Mouse (Mus musculus) intestine, postnatal 0 days (tissue): ENCODE measurements around the gene Ankdd1b. TPM values are rescaled to one million over a fixed set of nuclear protein-coding genes. Genes with fewer than 3 reads are reported as not detected.

ENCODE experiments used
- ATAC-seq: fragments of 200-750 bp; cut with Nextera tagmentation; 2 replicates; pipeline ENCODE4 v1.8.0; 2017; ENCODE audit warnings: mild to moderate bottlenecking, moderate TSS enrichment, moderate library complexity
- H3K27ac ChIP-seq: fragments of 300-500 bp; sonication (generic); 2 replicates; pipeline ENCODE4 v1.5.1; 2014; ENCODE audit warnings: mild to moderate bottlenecking, low read depth, low read length, moderate library complexity
- H3K27me3 ChIP-seq: fragments of 300-500 bp; sonication (generic); replicated peaks from 2 replicates; pipeline ENCODE4 v1.6.1; 2014; ENCODE audit warnings: low read length, mixed read lengths; ENCODE audit not compliant: control insufficient read depth, insufficient read depth
- H3K36me3 ChIP-seq: fragments of 300-500 bp; sonication (generic); 2 replicates; pipeline ENCODE4 v1.6.1; 2014; ENCODE audit warnings: mild to moderate bottlenecking, moderate library complexity; ENCODE audit not compliant: control insufficient read depth, insufficient read depth
- H3K4me1 ChIP-seq: fragments of 300-500 bp; sonication (generic); replicated peaks from 2 replicates; pipeline ENCODE4 v1.6.1; 2014; ENCODE audit warnings: antibody characterized with exemption, low read length, mixed read lengths; ENCODE audit not compliant: control insufficient read depth, insufficient read depth
- H3K4me2 ChIP-seq: fragments of 300-500 bp; sonication (generic); replicated peaks from 2 replicates; pipeline ENCODE4 v1.6.1; 2014; ENCODE audit warnings: low read depth, mild to moderate bottlenecking, moderate library complexity
- H3K4me3 ChIP-seq: fragments of 300-500 bp; sonication (generic); 2 replicates; pipeline ENCODE4 v1.5.1; 2014; ENCODE audit warnings: low read depth, low read length
- H3K9ac ChIP-seq: fragments of 300-500 bp; sonication (generic); 2 replicates; pipeline ENCODE4 v1.6.1; 2014; ENCODE audit warnings: mild to moderate bottlenecking, low read depth, low read length
- H3K9me3 ChIP-seq: fragments of 300-500 bp; sonication (generic); 2 replicates; pipeline ENCODE4 v1.6.1; 2016; ENCODE audit warnings: mixed run types; ENCODE audit not compliant: control insufficient read depth
- CTCF ChIP-seq: sonication (generic); IDR thresholded peaks from 2 replicates; pipeline ENCODE4 v1.5.1; 2016; ENCODE audit warnings: low read depth, mild to moderate bottlenecking, control low read depth, antibody characterized with exemption, moderate library complexity
- WGBS: fragments of 180-500 bp; shearing (Covaris S2); extraction: QIAGEN DNeasy Blood & Tissue Kit; methylation state at CpG from one replicate; pipeline ENCODE4 v1.1.7; 2014; 5-methylcytosine and 5-hydroxymethylcytosine counted together
- polyA plus RNA-seq: library from polyadenylated mRNA; unstranded; fragments of >200 nt; fragmentation: Nextera tagmentation; extraction: Ambion mirVana; gene quantifications from 2 replicates; pipeline ENCODE4 v1.2.1, GENCODE M21; 2015

Ankdd1b gene
- polyA plus RNA-seq, 1 experiment from 2014 or later = 0.25 TPM

GRCm38 (mm10) chr13:96462644-96463043 lies 8.4 kb downstream of the Ankdd1b start:
- no peaks in the 10 kb centered on the region for H3K4me1 ChIP-seq
- no peaks in the 10 kb centered on the region for H3K27me3 ChIP-seq
- no peak for ATAC-seq
- H3K4me3 ChIP-seq = no peak overlapping the region
- H3K9me3 ChIP-seq = no peaks in the 10 kb centered on the region
- TF ChIP-seq CTCF = no peak
- H3K9ac ChIP-seq = no peak overlapping the region
- no peak overlapping the region for H3K4me2 ChIP-seq
- WGBS = 49% methylated on average over 1 of the region's 1 CpGs
- H3K36me3 ChIP-seq = no peaks in the 10 kb centered on the region
- no peak overlapping the region for H3K27ac ChIP-seq

DNA sequence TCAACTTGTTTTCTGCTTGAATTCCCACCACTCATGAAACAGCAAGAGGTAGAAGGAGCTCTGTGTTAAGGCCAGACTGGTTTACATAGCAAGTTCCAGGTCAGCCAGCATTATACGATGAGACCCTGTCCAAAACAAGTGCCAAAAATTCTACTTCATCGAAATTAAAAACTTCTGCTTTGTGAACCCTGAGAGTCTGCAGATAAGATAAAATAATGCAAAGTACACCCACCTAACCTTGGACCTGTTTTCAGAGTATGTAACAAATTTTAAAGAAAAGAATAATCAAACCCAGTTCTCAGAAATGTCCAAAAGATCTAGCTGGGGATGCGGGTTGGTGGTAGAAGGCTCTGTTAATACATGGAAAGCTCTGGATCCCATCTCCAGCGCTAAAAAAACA lies 12.4 kb downstream of the Ankdd1b start:
- no peak for TF ChIP-seq CTCF
- Histone ChIP-seq H3K9me3 (no peaks in the 10 kb centered on the region), H3K4me2 (no peak overlapping the region), H3K36me3 (no peaks in the 10 kb centered on the region), H3K27me3 (no peaks in the 10 kb centered on the region), H3K4me3 (no peak overlapping the region), H3K9ac (no peak overlapping the region), H3K4me1 (no peaks in the 10 kb centered on the region), H3K27ac (no peak overlapping the region)
- 68% methylated on average over 4 of the region's 4 CpGs for WGBS
- no peak for ATAC-seq

GRCm38 (mm10) chr13:96458018-96458417 lies 13.0 kb downstream of the Ankdd1b start:
- H3K27ac ChIP-seq = no peak overlapping the region
- no peak for ATAC-seq
- H3K9me3 ChIP-seq = no peaks in the 10 kb centered on the region
- H3K4me2 ChIP-seq = no peak overlapping the region
- no peaks in the 10 kb centered on the region for H3K4me1 ChIP-seq
- H3K36me3 ChIP-seq = no peaks in the 10 kb centered on the region
- WGBS = 39% methylated on average over 5 of the region's 5 CpGs
- no peak for TF ChIP-seq CTCF
- H3K4me3 ChIP-seq = no peak overlapping the region
- no peak overlapping the region for H3K9ac ChIP-seq
- H3K27me3 ChIP-seq = no peaks in the 10 kb centered on the region

DNA sequence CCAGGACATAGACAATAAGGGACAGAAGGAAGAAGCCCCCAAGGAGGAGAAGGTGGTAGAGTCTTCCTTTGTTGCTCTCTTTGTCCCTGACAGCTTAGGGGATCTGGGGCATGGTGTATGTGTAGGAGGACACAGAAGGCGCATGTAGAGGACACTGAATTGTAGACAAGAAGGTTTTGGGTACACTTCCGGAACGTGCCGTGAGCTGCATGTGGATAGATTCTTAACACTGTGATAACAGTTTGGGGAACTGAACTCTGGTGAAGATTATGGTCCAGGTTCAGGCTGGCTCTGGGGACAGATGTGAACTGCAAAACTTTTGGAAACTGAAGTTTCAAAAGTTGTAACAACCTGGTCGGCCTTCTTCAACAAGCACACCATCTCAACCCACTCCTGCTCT lies 13.4 kb downstream of the Ankdd1b start:
- Histone ChIP-seq H3K9ac (no peak overlapping the region), H3K9me3 (no peaks in the 10 kb centered on the region), H3K4me1 (no peaks in the 10 kb centered on the region), H3K4me2 (no peak overlapping the region), H3K36me3 (no peaks in the 10 kb centered on the region), H3K27me3 (no peaks in the 10 kb centered on the region), H3K27ac (no peak overlapping the region), H3K4me3 (no peak overlapping the region)
- 56% methylated on average over 5 of the region's 5 CpGs for WGBS
- ATAC-seq = no peak
- TF ChIP-seq CTCF = no peak

DNA sequence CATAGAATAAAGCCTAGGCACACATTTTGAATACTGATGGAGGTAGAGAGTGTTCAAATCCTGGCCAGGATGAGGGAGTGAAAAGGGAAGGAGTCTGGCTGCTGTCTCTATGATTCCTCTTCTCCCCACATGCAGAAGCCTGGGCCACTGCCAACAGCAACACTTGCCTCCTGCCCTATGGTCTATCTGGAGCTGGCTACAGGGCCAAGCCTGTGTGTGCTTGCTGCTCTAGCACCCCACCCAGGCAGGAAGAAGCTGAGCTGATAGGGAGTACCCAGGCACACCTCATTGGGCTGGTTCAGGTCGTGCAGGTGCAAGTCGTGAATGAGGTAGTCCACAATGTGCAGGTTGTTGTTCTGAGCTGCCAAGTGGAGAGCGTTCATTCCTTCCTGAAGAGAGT lies 16.7 kb downstream of the Ankdd1b start:
- Histone ChIP-seq H3K9ac (no peak overlapping the region), H3K27me3 (no peaks in the 10 kb centered on the region), H3K4me3 (no peak overlapping the region), H3K36me3 (no peaks in the 10 kb centered on the region), H3K9me3 (no peaks in the 10 kb centered on the region), H3K27ac (no peak overlapping the region), H3K4me1 (no peaks in the 10 kb centered on the region), H3K4me2 (no peak overlapping the region)
- WGBS = 40% methylated on average over 3 of the region's 3 CpGs
- no peak for TF ChIP-seq CTCF
- peak; percentile 79 for ATAC-seq

DNA sequence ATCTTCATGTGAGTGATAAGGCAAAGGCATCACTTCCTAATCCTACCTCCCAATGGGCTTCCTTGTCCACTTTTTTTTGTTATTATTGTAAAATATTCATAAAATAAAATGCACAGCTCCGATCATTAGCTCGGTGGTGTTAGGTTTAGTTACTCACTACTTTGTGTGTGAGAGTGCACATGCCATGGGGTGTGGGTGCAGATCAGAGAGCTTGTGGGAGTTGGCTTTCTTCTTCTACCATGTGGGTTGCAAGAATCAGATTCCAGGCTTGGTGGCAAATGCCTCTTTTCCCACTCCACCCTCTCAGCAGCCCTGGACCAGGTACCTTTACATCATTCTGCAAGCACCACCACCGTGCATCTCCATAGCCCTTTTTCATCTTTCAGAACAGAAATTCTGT lies 18.4 kb downstream of the Ankdd1b start:
- Histone ChIP-seq H3K27me3 (no peaks in the 10 kb centered on the region), H3K4me1 (no peaks in the 10 kb centered on the region), H3K9me3 (no peaks in the 10 kb centered on the region), H3K4me3 (no peak overlapping the region), H3K9ac (no peak overlapping the region), H3K27ac (no peak overlapping the region), H3K4me2 (no peak overlapping the region), H3K36me3 (no peaks in the 10 kb centered on the region)
- TF ChIP-seq CTCF = no peak
- 96% methylated on average over 3 of the region's 3 CpGs for WGBS
- no peak for ATAC-seq
